Mouse (Mus musculus) embryonic fibroblast, embryonic 13.5 days (primary cell): Measurements from ENCODE around the gene Acad11.
A peak's percentile ranks its signal among the peaks of the same experiment; 100 is the strongest.

Experiments used
- CTCF ChIP-seq: IDR thresholded peaks from 2 replicates; pipeline ENCODE4 v1.5.1; 2011; ENCODE audit warnings: mild to moderate bottlenecking, control low read depth, low read length, moderate library complexity, borderline replicate concordance; ENCODE audit not compliant: insufficient read depth
- POLR2A ChIP-seq: IDR thresholded peaks from 2 replicates; pipeline ENCODE4 v1.6.1; 2011; ENCODE audit warnings: low read depth, mild to moderate bottlenecking, control low read depth, low read length, moderate library complexity

- TF ChIP-seq CTCF (no peak), POLR2A (peak; percentile 91)
These were observed at the start of gene Acad11 for GRCm38 (mm10) chr9:104063244-104063961.
